Mouse (Mus musculus): ENCODE measurements at regions not wholly inside any gene's neighbourhood (a gene's known extent, or its start where the extent isn't known, plus 50 kb on each side); places are given as distances from the start of the nearest gene placed in this dataset.
"Not testable (repeated sequence)": the region's sequence is repeated elsewhere in the genome, so short reads cannot be mapped to it uniquely, and the experiment has no call there.

DNA sequence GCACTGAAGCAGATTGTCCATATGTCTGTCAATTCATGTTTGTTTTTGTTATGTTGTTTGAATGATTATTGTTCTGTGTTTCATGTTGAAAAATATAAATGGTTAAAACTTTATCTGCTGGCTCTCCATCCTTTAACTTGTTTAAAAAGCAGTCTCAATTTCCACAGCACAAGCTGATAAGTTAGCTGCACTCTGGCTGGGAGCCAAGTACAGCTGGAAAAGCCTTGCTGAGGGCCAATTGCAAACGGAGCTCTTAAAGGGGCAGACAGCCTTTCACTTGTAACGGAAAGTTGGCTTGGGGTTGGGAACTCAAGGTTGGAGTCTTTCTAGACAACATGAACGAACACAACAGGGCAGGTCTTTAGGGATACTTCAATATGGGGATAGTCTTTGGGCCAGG lies 462.0 kb downstream of the Gm11232 start:
- TF ChIP-seq CTCF (IDR thresholded peaks at IDR 0.05; ENCODE audit: borderline replicate concordance, control insufficient read depth, extremely low read depth, insufficient read depth, low read length, poor library complexity); POLR2A (IDR thresholded peaks at IDR 0.05; ENCODE audit: control insufficient read depth, extremely low read depth, insufficient read depth, low read length, poor library complexity): not testable (repeated sequence)

Data from thymus, adult 2 months (tissue).